Mouse (Mus musculus) embryonic fibroblast, embryonic 13.5 days (primary cell): ENCODE measurements around the gene Anxa1. TPM values are rescaled to one million over a fixed set of nuclear protein-coding genes. Genes with fewer than 3 reads are reported as not detected.

Experiments used
- H3K27ac ChIP-seq: 2 replicates; pipeline ENCODE4 v1.5.1; 2012; ENCODE audit warnings: low read length, control low read depth, inconsistent platforms; ENCODE audit not compliant: insufficient read depth
- H3K4me1 ChIP-seq: 2 replicates; pipeline ENCODE4 v1.6.1; 2011; ENCODE audit warnings: low read length; ENCODE audit not compliant: control insufficient read depth, insufficient read depth
- H3K4me3 ChIP-seq: 2 replicates; pipeline ENCODE4 v1.5.1; 2011; ENCODE audit warnings: mild to moderate bottlenecking, control low read depth, low read length; ENCODE audit not compliant: insufficient read depth
- CTCF ChIP-seq: IDR thresholded peaks from 2 replicates; pipeline ENCODE4 v1.5.1; 2011; ENCODE audit warnings: mild to moderate bottlenecking, control low read depth, low read length, moderate library complexity, borderline replicate concordance; ENCODE audit not compliant: insufficient read depth
- POLR2A ChIP-seq: IDR thresholded peaks from 2 replicates; pipeline ENCODE4 v1.6.1; 2011; ENCODE audit warnings: low read depth, mild to moderate bottlenecking, control low read depth, low read length, moderate library complexity
- polyA plus RNA-seq: library from polyadenylated mRNA; stranded (reverse); fragments of >200 nt; gene quantifications from 2 replicates; pipeline ENCODE4 v1.2.4, GENCODE M21; 2011; ENCODE audit warnings: low read depth; ENCODE audit not compliant: missing spikeins, insufficient read length

Anxa1 gene
- polyA plus RNA-seq, 1 experiment: 2,091 TPM

GRCm38 (mm10) chr19:20403219-20403618, 12.5 kb upstream of the Anxa1 start:
- Histone ChIP-seq H3K27ac (peak overlapping the region; percentile 100), H3K4me3 (no peak overlapping the region), H3K4me1 (peaks cover 13% of the 10 kb centered on the region)
- no peak for TF ChIP-seq POLR2A
- no peak for TF ChIP-seq CTCF

DNA sequence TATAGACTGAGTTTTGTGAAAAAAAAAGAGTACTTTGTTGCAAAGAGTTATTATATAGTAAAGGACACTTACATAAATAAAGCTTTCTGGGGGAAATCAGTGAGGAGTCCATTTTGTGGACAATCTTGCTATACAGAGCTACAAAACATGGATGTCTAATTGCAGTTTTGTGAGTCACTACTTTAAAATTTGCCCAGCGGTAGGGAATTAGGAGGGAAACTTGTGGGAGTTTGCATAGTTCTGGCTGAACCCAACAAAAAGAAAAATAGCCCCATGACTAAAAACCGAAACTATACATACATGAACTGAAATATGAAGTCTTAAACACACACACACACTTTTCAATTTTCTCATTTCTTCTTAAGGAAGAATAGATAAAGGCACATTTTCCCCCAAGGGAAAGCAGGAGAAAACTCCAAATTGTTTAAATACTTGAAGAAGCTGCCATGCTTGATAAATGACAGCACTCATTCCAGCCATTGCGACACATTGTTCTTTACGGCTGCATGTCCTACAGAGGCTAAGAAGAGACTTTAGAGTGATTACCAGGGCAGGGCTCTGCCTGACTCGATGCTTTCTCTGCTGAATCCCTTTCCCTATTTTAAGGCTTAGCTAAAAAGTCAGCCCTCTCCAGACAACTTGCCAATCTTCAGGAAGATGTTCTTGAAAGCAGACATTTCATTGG, 11.9 kb upstream of the Anxa1 start:
- peaks cover 13% of the 10 kb centered on the region for H3K4me1 ChIP-seq
- TF ChIP-seq POLR2A (no peak), CTCF (no peak)
- H3K27ac ChIP-seq: peak overlapping the region; percentile 100
- H3K4me3 ChIP-seq: no peak overlapping the region

DNA sequence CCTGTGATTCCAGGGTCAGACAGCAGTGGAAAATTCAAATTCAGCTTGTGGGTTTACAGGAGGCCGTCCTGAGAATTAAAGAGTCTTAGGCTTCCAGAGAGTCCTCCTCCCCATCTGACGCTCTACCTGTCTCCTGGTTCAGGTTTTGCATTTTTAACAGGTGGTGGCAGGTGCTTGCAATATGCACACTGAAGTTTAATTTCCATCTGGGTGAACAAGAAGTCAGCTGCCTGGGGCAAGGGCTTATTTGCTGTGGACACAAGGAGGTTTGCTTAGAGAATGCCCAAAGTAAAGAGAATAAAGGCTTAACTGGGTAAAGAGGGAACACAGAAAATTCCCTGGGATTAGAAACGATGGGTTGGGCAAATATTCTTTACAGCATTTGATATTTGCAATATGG, 11.2 kb upstream of the Anxa1 start:
- H3K4me1 ChIP-seq: peaks cover 13% of the 10 kb centered on the region
- TF ChIP-seq POLR2A: no peak
- TF ChIP-seq CTCF: no peak
- H3K27ac ChIP-seq: peak overlapping the region; percentile 78
- H3K4me3 ChIP-seq: no peak overlapping the region

GRCm38 (mm10) chr19:20399187-20399586, 8.4 kb upstream of the Anxa1 start:
- TF ChIP-seq POLR2A (no peak), CTCF (no peak)
- Histone ChIP-seq H3K27ac (peak overlapping the region; percentile 55; the same call in 1 of the 2 replicates), H3K4me1 (peaks cover 12% of the 10 kb centered on the region), H3K4me3 (no peak overlapping the region)

DNA sequence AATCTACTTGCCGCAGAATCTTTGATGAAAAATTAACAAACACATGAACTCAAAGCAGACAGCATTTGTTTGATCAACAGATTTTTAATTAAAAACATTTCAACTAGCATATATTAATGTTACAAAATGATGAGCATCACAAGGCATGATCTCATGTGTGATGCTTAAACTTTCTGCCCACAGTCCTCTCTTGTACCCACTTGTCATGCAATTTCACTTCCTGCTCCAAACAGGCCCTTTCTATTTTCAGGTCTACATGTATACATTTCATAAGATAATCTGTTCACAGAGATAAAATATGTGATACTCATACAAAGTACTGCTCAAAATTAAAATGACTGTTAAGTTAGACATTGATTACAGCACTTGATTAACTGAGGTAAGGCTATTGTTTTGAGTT, 6.3 kb upstream of the Anxa1 start:
- H3K4me3 ChIP-seq: no peak overlapping the region
- H3K27ac ChIP-seq: no peak overlapping the region
- peaks cover 8% of the 10 kb centered on the region for H3K4me1 ChIP-seq
- no peak for TF ChIP-seq CTCF
- TF ChIP-seq POLR2A: no peak

- no peak for TF ChIP-seq CTCF
- TF ChIP-seq POLR2A: no peak
- H3K4me1 ChIP-seq: peaks cover 6% of the 10 kb centered on the region; the same call in 1 of the 2 replicates
- no peak overlapping the region for H3K4me3 ChIP-seq
- H3K27ac ChIP-seq: peak overlapping the region; percentile 99
These were observed 3.0 kb upstream of the Anxa1 start for GRCm38 (mm10) chr19:20393556-20394274.

- Histone ChIP-seq H3K27ac (peak overlapping the region; percentile 98), H3K4me3 (peak overlapping the region; percentile 100), H3K4me1 (peaks cover 9% of the 10 kb centered on the region)
- TF ChIP-seq CTCF: no peak
- TF ChIP-seq POLR2A: no peak
These were observed 1.0 kb downstream of the Anxa1 start for GRCm38 (mm10) chr19:20389723-20390122.

DNA sequence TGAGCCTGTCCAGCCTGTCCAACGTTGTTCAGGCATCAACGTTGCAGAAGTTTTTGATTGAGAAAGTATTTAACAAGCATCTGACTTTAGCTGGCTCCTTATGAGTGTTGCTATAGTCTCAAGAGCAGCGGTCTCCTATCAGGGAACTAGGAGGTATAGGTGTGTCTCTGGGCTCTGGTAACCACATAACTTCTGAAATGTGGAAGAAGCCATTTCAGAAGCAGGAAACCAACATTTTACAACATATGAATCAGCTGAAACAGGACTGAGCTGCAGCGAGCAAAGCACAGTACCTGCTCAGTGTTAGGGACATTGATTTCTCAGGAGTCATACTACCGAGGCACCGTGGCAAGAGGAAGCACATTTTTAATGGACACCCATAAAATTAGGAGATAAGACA, 1.5 kb downstream of the Anxa1 start:
- Histone ChIP-seq H3K4me1 (peaks cover 6% of the 10 kb centered on the region), H3K27ac (peak overlapping the region; percentile 98), H3K4me3 (peak overlapping the region; percentile 100)
- TF ChIP-seq POLR2A (peak; percentile 56; the same call in 1 of the 2 replicates), CTCF (no peak)

- peak overlapping the region; percentile 23 for H3K4me3 ChIP-seq
- H3K4me1 ChIP-seq: peaks cover 4% of the 10 kb centered on the region; the same call in 1 of the 2 replicates
- TF ChIP-seq CTCF (no peak), POLR2A (no peak)
- no peak overlapping the region; the same call in 1 of the 2 replicates for H3K27ac ChIP-seq
These were observed 2.5 kb downstream of the Anxa1 start for GRCm38 (mm10) chr19:20388276-20388675.

GRCm38 (mm10) chr19:20386296-20386695, 4.4 kb downstream of the Anxa1 start:
- Histone ChIP-seq H3K4me3 (peak overlapping the region; percentile 17; the same call in 1 of the 2 replicates), H3K27ac (peak overlapping the region; percentile 72; the same call in 1 of the 2 replicates), H3K4me1 (peaks cover 4% of the 10 kb centered on the region; the same call in 1 of the 2 replicates)
- TF ChIP-seq POLR2A: no peak
- TF ChIP-seq CTCF: no peak
